Comparison of ENCODE assay signal across 16 mouse cellular contexts in genomic region chr2:152321558-152321957, GRCm38 (mm10). TPM values are rescaled to one million over a fixed set of nuclear protein-coding genes. Genes with fewer than 3 reads are reported as not detected.
DNase-seq lines count a peak whose midpoint lies in the region; ATAC-seq and TF ChIP-seq lines count a peak whose summit lies in the region.
"Had no signal": no experiment of that assay in that cellular context is flagged by ENCODE, and none has a peak within 500 bp of the region (broad histone marks: within the 10 kb centered on the region; RNA-seq: fewer than 3 reads in every experiment).

No protein-coding gene starts in this region.

- H3K27ac ChIP-seq in intestine, embryonic 16.5 days (ENCODE audit: low read length): no peak overlapping the region
- no peak overlapping the region for H3K27ac ChIP-seq in intestine, postnatal 0 days (ENCODE audit: low read depth, low read length)
- H3K27ac ChIP-seq in limb, embryonic 14.5 days (replicated peaks; ENCODE audit: low read depth, low read length): no peak overlapping the region
- 0 out of 2 replicates have a peak overlapping the region, but pooled peaks have one; percentile 3 for H3K27ac ChIP-seq in small intestine, adult 2 months (ENCODE audit: insufficient read depth, low read depth, low read length)
- H3K27ac ChIP-seq: forebrain, embryonic 15.5 days; heart, embryonic 10.5 days; hindbrain, embryonic 15.5 days had no signal

- H3K4me1 ChIP-seq in intestine, embryonic 16.5 days (ENCODE audit: control insufficient read depth, insufficient read depth, low read length): no peaks in the 10 kb centered on the region
- no peaks in the 10 kb centered on the region for H3K4me1 ChIP-seq in intestine, postnatal 0 days (replicated peaks; ENCODE audit: control insufficient read depth, insufficient read depth, low read length)
- H3K4me1 ChIP-seq in limb, embryonic 14.5 days (ENCODE audit: control insufficient read depth, insufficient read depth, low read length): no peaks in the 10 kb centered on the region
- peaks cover 4% of the 10 kb centered on the region; the same call in 1 of the 2 replicates for H3K4me1 ChIP-seq in small intestine, adult 2 months (ENCODE audit: control insufficient read depth, insufficient read depth, insufficient read length, low read length)
- H3K4me1 ChIP-seq: forebrain, embryonic 15.5 days; heart, embryonic 10.5 days; hindbrain, embryonic 15.5 days had no signal

- no peak overlapping the region for H3K4me3 ChIP-seq in intestine, embryonic 16.5 days (ENCODE audit: low read length)
- H3K4me3 ChIP-seq in intestine, postnatal 0 days (ENCODE audit: low read depth, low read length): no peak overlapping the region
- no peak overlapping the region for H3K4me3 ChIP-seq in limb, embryonic 14.5 days (replicated peaks; ENCODE audit: low read length)
- no peak overlapping the region for H3K4me3 ChIP-seq in small intestine, adult 2 months (ENCODE audit: low read depth, low read length)
- H3K4me3 ChIP-seq: forebrain, embryonic 15.5 days; heart, embryonic 10.5 days; hindbrain, embryonic 15.5 days had no signal

- H3K9ac ChIP-seq in intestine, embryonic 16.5 days (ENCODE audit: low read depth, low read length): no peak overlapping the region
- no peak overlapping the region for H3K9ac ChIP-seq in intestine, postnatal 0 days (ENCODE audit: low read depth, low read length)
- H3K9ac ChIP-seq in limb, embryonic 14.5 days (ENCODE audit: low read depth, low read length, severe bottlenecking): no peak overlapping the region
- H3K9ac ChIP-seq: forebrain, embryonic 15.5 days; hindbrain, embryonic 15.5 days had no signal

- H3K27me3 ChIP-seq in intestine, embryonic 16.5 days (replicated peaks; ENCODE audit: control insufficient read depth, insufficient read depth, low read length): no peaks in the 10 kb centered on the region
- H3K27me3 ChIP-seq in intestine, postnatal 0 days (replicated peaks; ENCODE audit: control insufficient read depth, insufficient read depth, low read length): no peaks in the 10 kb centered on the region
- no peaks in the 10 kb centered on the region for H3K27me3 ChIP-seq in limb, embryonic 14.5 days (ENCODE audit: control insufficient read depth, insufficient read depth, low read length)
- H3K27me3 ChIP-seq in small intestine, adult 2 months (ENCODE audit: control insufficient read depth, insufficient read depth, low read length): no peaks in the 10 kb centered on the region
- H3K27me3 ChIP-seq: forebrain, embryonic 15.5 days; hindbrain, embryonic 15.5 days had no signal

- no peak for TF ChIP-seq CTCF in intestine, postnatal 0 days (IDR thresholded peaks at IDR 0.05; ENCODE audit: low read depth)
- TF ChIP-seq CTCF in small intestine, adult 2 months (IDR thresholded peaks at IDR 0.05; ENCODE audit: extremely low read depth, insufficient read length, insufficient replicate concordance, low read depth, low read length): no peak

- ATAC-seq in intestine, embryonic 16.5 days: peak; percentile 44; the same call in 1 of the 2 replicates
- ATAC-seq in intestine, postnatal 0 days: no peak; the same call in 1 of the 2 replicates
- ATAC-seq in inflammation-experienced regulatory T-cells, adult 6 months: peak; percentile 32
- ATAC-seq in limb, embryonic 14.5 days (ENCODE audit: low FRiP score, low read depth): peak; percentile 42; the same call in 1 of the 2 replicates
- ATAC-seq: forebrain, embryonic 15.5 days had no signal

- no peak for DNase-seq in limb, embryonic 14.5 days (ENCODE audit: low spot score)
- DNase-seq in right cerebral cortex, postnatal 10 days (ENCODE audit: low spot score in 2 of 2): no peak
- DNase-seq: adrenal gland, adult 2 months; adrenal gland, postnatal 25 days; cerebellum, adult 18-20 months; cerebellum, adult 9-11 months; gastrocnemius, postnatal 36 days; heart, postnatal 10 days; heart, postnatal 4 days had no signal

- peaks cover 37% of the 10 kb centered on the region for H3K36me3 ChIP-seq in intestine, embryonic 16.5 days (ENCODE audit: control insufficient read depth, insufficient read depth, low read length)
- H3K36me3 ChIP-seq in intestine, postnatal 0 days (ENCODE audit: control insufficient read depth, insufficient read depth): peaks cover 85% of the 10 kb centered on the region
- peaks cover 90% of the 10 kb centered on the region for H3K36me3 ChIP-seq in limb, embryonic 14.5 days (ENCODE audit: control insufficient read depth, insufficient read depth, low read length)
- H3K36me3 ChIP-seq in small intestine, adult 2 months (ENCODE audit: control insufficient read depth, insufficient read depth, low read length): peaks cover 72% of the 10 kb centered on the region

- H3K9me3 ChIP-seq in intestine, embryonic 16.5 days (ENCODE audit: control insufficient read depth, low read length): no peaks in the 10 kb centered on the region
- H3K9me3 ChIP-seq in intestine, postnatal 0 days (ENCODE audit: control insufficient read depth): no peaks in the 10 kb centered on the region
- no peaks in the 10 kb centered on the region for H3K9me3 ChIP-seq in limb, embryonic 14.5 days (ENCODE audit: control insufficient read depth, low read length)
- H3K9me3 ChIP-seq: forebrain, embryonic 15.5 days; heart, embryonic 10.5 days; hindbrain, embryonic 15.5 days had no signal

- no peak overlapping the region for H3K4me2 ChIP-seq in intestine, embryonic 16.5 days (ENCODE audit: low read depth, low read length)
- H3K4me2 ChIP-seq in intestine, postnatal 0 days (replicated peaks; ENCODE audit: low read depth): no peak overlapping the region
- no peak overlapping the region for H3K4me2 ChIP-seq in limb, embryonic 14.5 days (replicated peaks; ENCODE audit: low read depth, low read length, severe bottlenecking)
- H3K4me2 ChIP-seq: forebrain, embryonic 15.5 days; hindbrain, embryonic 15.5 days had no signal

- no peak for TF ChIP-seq POLR2A in limb, embryonic 14.5 days (IDR thresholded peaks at IDR 0.05; ENCODE audit: borderline replicate concordance, extremely low read depth, insufficient read depth, insufficient read length)
- TF ChIP-seq POLR2A in small intestine, adult 2 months (IDR thresholded peaks at IDR 0.05; ENCODE audit: low read depth, low read length): no peak

- WGBS in intestine, embryonic 16.5 days: 79% methylated on average over 5 of the region's 5 CpGs
- WGBS in intestine, postnatal 0 days: 65% methylated on average over 5 of the region's 5 CpGs
- 81% methylated on average over 5 of the region's 5 CpGs for WGBS in limb, embryonic 14.5 days
- WGBS in small intestine, adult 2 months: 71% methylated on average over 5 of the region's 5 CpGs

RNA-seq across cellular contexts. Expression of gene Rbck1, which starts 10.9 kb away (rescaled TPM):
- polyA plus RNA-seq in intestine, embryonic 16.5 days (2015; fragmentation: Nextera tagmentation; extraction: Ambion mirVana): 82.5 and 83.2 TPM in 2 replicates
- 44.9 and 50.3 TPM in 2 replicates for polyA plus RNA-seq in intestine, postnatal 0 days (2015; fragmentation: Nextera tagmentation; extraction: Ambion mirVana)
- 10 to 100 TPM; 54.0 to 68.9 (median 63.6) TPM for polyA plus RNA-seq in inflammation-experienced regulatory T-cells, adult 6 months (2017; shearing (Covaris generic))
- polyA plus RNA-seq in limb, embryonic 14.5 days (2012; rRNA removed): 219 and 287 TPM in 2 replicates
- polyA plus RNA-seq in limb, embryonic 14.5 days (2014; fragmentation: Nextera tagmentation; extraction: Ambion mirVana): 89.5 and 94.1 TPM in 2 replicates
- 185 and 340 TPM in 2 replicates for polyA plus RNA-seq in small intestine, adult 2 months (2012; rRNA removed)

RNA-seq across cellular contexts. Expression of gene Trib3, which starts 22.3 kb away (rescaled TPM):
- polyA plus RNA-seq in intestine, embryonic 16.5 days (2015; fragmentation: Nextera tagmentation; extraction: Ambion mirVana): 4.4 and 7.1 TPM in 2 replicates
- 2.5 and 2.9 TPM in 2 replicates for polyA plus RNA-seq in intestine, postnatal 0 days (2015; fragmentation: Nextera tagmentation; extraction: Ambion mirVana)
- 1 to 10 TPM; 1.7 to 3.5 (median 2.1) TPM for polyA plus RNA-seq in inflammation-experienced regulatory T-cells, adult 6 months (2017; shearing (Covaris generic))
- polyA plus RNA-seq in limb, embryonic 14.5 days (2012; rRNA removed): 0.77 and 0.99 TPM in 2 replicates
- 1.2 and 1.4 TPM in 2 replicates for polyA plus RNA-seq in limb, embryonic 14.5 days (2014; fragmentation: Nextera tagmentation; extraction: Ambion mirVana)
- 5.1 and 23.5 TPM in 2 replicates for polyA plus RNA-seq in small intestine, adult 2 months (2012; rRNA removed)

RNA-seq across cellular contexts. Expression of gene Tbc1d20, which starts 27.9 kb away (rescaled TPM):
- polyA plus RNA-seq in intestine, embryonic 16.5 days (2015; fragmentation: Nextera tagmentation; extraction: Ambion mirVana): 35.8 and 37.7 TPM in 2 replicates
- 35.2 and 40.3 TPM in 2 replicates for polyA plus RNA-seq in intestine, postnatal 0 days (2015; fragmentation: Nextera tagmentation; extraction: Ambion mirVana)
- polyA plus RNA-seq in inflammation-experienced regulatory T-cells, adult 6 months (2017; shearing (Covaris generic)): 10 to 100 TPM; 16.1 to 19.1 (median 16.8) TPM
- 63.1 and 71.2 TPM in 2 replicates for polyA plus RNA-seq in limb, embryonic 14.5 days (2012; rRNA removed)
- polyA plus RNA-seq in limb, embryonic 14.5 days (2014; fragmentation: Nextera tagmentation; extraction: Ambion mirVana): 32.0 and 39.3 TPM in 2 replicates
- polyA plus RNA-seq in small intestine, adult 2 months (2012; rRNA removed): 23.4 and 49.6 TPM in 2 replicates

RNA-seq across cellular contexts. Expression of gene Nrsn2, which starts 54.9 kb away (rescaled TPM):
- polyA plus RNA-seq in intestine, embryonic 16.5 days (2015; fragmentation: Nextera tagmentation; extraction: Ambion mirVana): 2.5 and 2.7 TPM in 2 replicates
- 4.1 and 4.7 TPM in 2 replicates for polyA plus RNA-seq in intestine, postnatal 0 days (2015; fragmentation: Nextera tagmentation; extraction: Ambion mirVana)
- not detected for polyA plus RNA-seq in inflammation-experienced regulatory T-cells, adult 6 months (2017; shearing (Covaris generic))
- 3.6 and 4.9 TPM in 2 replicates for polyA plus RNA-seq in limb, embryonic 14.5 days (2012; rRNA removed)
- polyA plus RNA-seq in limb, embryonic 14.5 days (2014; fragmentation: Nextera tagmentation; extraction: Ambion mirVana): 2.5 and 2.7 TPM in 2 replicates
- 0.36 and 0.51 TPM in 2 replicates for polyA plus RNA-seq in small intestine, adult 2 months (2012; rRNA removed)
